13 mouse cellular contexts compared by ENCODE assay signal in the genomic region with DNA sequence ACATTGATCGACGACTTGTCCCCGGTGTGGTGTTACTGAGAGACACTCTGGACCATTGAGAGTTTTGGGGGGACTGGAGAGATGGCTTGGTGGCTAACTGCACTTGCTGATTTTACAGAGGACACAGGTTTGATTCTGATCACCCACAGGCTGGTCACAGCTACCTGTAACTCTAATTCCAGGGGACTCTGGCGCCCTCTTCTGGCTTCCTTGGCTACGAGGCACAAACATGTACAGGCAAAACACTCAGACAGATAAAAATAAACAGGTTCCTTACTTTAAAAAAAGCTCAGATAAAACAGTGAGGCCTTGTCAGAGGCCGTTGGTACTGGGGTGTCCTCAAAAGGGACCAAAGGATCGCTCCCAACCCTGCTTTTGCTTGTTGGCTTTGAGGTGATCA.
DNase-seq lines count a peak whose midpoint lies in the region; ATAC-seq and TF ChIP-seq lines count a peak whose summit lies in the region.
"Had no signal": no experiment of that assay in that cellular context is flagged by ENCODE, and none has a peak within 500 bp of the region (broad histone marks: within the 10 kb centered on the region; RNA-seq: fewer than 3 reads in every experiment).

No protein-coding gene starts in this region.

- no peak for ATAC-seq in lung, embryonic 14.5 days (ENCODE audit: insufficient read depth)

- H3K4me2 ChIP-seq in lung, embryonic 14.5 days: no peak overlapping the region
- H3K4me2 ChIP-seq in myocyte (ENCODE audit: low read depth): peak overlapping the region; percentile 20
- H3K4me2 ChIP-seq: liver, embryonic 15.5 days had no signal

- peak; percentile 41 for TF ChIP-seq CTCF in heart, adult 2 months (IDR thresholded peaks at IDR 0.05)
- TF ChIP-seq CTCF in lung, embryonic 14.5 days (IDR thresholded peaks at IDR 0.05; ENCODE audit: low read depth): peak; percentile 27; the same call in 1 of the 2 replicates

- H3ac ChIP-seq in myocyte (ENCODE audit: control insufficient read depth, insufficient read length): no peak overlapping the region

- H3K27ac ChIP-seq in heart, adult 2 months: no peak overlapping the region
- H3K27ac ChIP-seq in lung, embryonic 14.5 days (ENCODE audit: low read depth): no peak overlapping the region
- H3K27ac ChIP-seq: liver, embryonic 15.5 days had no signal

- peaks cover 7% of the 10 kb centered on the region for H3K4me1 ChIP-seq in heart, adult 2 months (ENCODE audit: control insufficient read depth, insufficient read depth, low read length)
- H3K4me1 ChIP-seq in lung, embryonic 14.5 days (ENCODE audit: insufficient read depth): no peaks in the 10 kb centered on the region
- H3K4me1 ChIP-seq: liver, embryonic 15.5 days had no signal

- no peak overlapping the region for H3K9ac ChIP-seq in heart, adult 2 months (ENCODE audit: low read depth, low read length)
- H3K9ac ChIP-seq in lung, embryonic 14.5 days: no peak overlapping the region
- H3K9ac ChIP-seq: liver, embryonic 15.5 days had no signal

- H3K9me3 ChIP-seq in lung, embryonic 14.5 days (ENCODE audit: low read depth, low read length): no peaks in the 10 kb centered on the region
- H3K9me3 ChIP-seq: liver, embryonic 15.5 days had no signal

- DNase-seq in heart, adult 2 months: no peak
- no peak for DNase-seq in heart, adult 11 months
- no peak for DNase-seq in lung, embryonic 14.5 days
- DNase-seq in lung, postnatal 25 days (ENCODE audit: low spot score): no peak
- DNase-seq in ES-CJ7 (ENCODE audit: low read depth, low spot score): peak; percentile 78
- DNase-seq in ovary, adult 18-20 months (ENCODE audit: low spot score): no peak
- no peak for DNase-seq in right cerebral cortex, adult 2 months (ENCODE audit: low spot score in 2 of 2)
- DNase-seq: heart, postnatal 14 days; kidney, adult 11 months; right cerebral cortex, postnatal 25 days had no signal

- 90% methylated on average over 7 of the region's 7 CpGs for WGBS in heart, adult 2 months
- 79% methylated on average over 7 of the region's 7 CpGs for WGBS in lung, embryonic 14.5 days

- no peak for TF ChIP-seq EP300 in heart, adult 2 months (IDR thresholded peaks at IDR 0.05; ENCODE audit: insufficient read depth, low read depth, low read length)

- no peaks in the 10 kb centered on the region for H3K27me3 ChIP-seq in heart, adult 2 months (ENCODE audit: control insufficient read depth, insufficient read depth, low read length)
- no peaks in the 10 kb centered on the region for H3K27me3 ChIP-seq in lung, embryonic 14.5 days (ENCODE audit: insufficient read depth, low read length)
- H3K27me3 ChIP-seq in myocyte (ENCODE audit: control insufficient read depth, insufficient read depth, insufficient read length): no peaks in the 10 kb centered on the region
- H3K27me3 ChIP-seq: liver, embryonic 15.5 days had no signal

- no peaks in the 10 kb centered on the region for H3K79me2 ChIP-seq in heart, adult 2 months (replicated peaks; ENCODE audit: control insufficient read depth, insufficient read depth, low read length)
- H3K79me2 ChIP-seq in myocyte (ENCODE audit: control insufficient read depth, insufficient read depth): no peaks in the 10 kb centered on the region

- no peaks in the 10 kb centered on the region for H3K36me3 ChIP-seq in heart, adult 2 months (ENCODE audit: control insufficient read depth, insufficient read depth, low read length)
- no peaks in the 10 kb centered on the region for H3K36me3 ChIP-seq in lung, embryonic 14.5 days (ENCODE audit: insufficient read depth)
- H3K36me3 ChIP-seq in myocyte (ENCODE audit: control insufficient read depth, insufficient read depth): no peaks in the 10 kb centered on the region
- H3K36me3 ChIP-seq: liver, embryonic 15.5 days had no signal

- no peak overlapping the region for H3K4me3 ChIP-seq in heart, adult 2 months
- H3K4me3 ChIP-seq in lung, embryonic 14.5 days (ENCODE audit: low read depth, low read length): no peak overlapping the region
- no peak overlapping the region for H3K4me3 ChIP-seq in myocyte
- H3K4me3 ChIP-seq: erythroblast, embryonic 14.5 days; liver, embryonic 15.5 days had no signal

- intact Hi-C loops in heart, adult 2 months (cut with DNase I): no loop called here

- TF ChIP-seq POLR2A in heart, adult 2 months (IDR thresholded peaks at IDR 0.05; ENCODE audit: insufficient read depth, low read depth, low read length): no peak
- TF ChIP-seq POLR2A in myocyte (IDR thresholded peaks at IDR 0.05; ENCODE audit: insufficient read length, low read depth): no peak

TF ChIP-seq in myocyte, 11 proteins besides CTCF, POLR2A, EP300 and RAD21:
- TF ChIP-seq POLR2AphosphoS2 (IDR thresholded peaks at IDR 0.05; ENCODE audit: insufficient read length, low read depth) (no peak), TCF3 (IDR thresholded peaks at IDR 0.05; ENCODE audit: insufficient read length, low read depth) (no peak), REST (IDR thresholded peaks at IDR 0.05; ENCODE audit: insufficient read depth, insufficient read length) (no peak), MYOD1 (IDR thresholded peaks at IDR 0.05; ENCODE audit: control insufficient read depth in 1 of 3, insufficient read length in 2 of 3, low read depth in 2 of 3) (no peak), CEBPB (IDR thresholded peaks at IDR 0.05; ENCODE audit: insufficient read depth, poor library complexity, severe bottlenecking) (no peak), MAX (IDR thresholded peaks at IDR 0.05; ENCODE audit: low read depth) (no peak), MYOG (IDR thresholded peaks at IDR 0.05; ENCODE audit: control insufficient read depth in 1 of 3, insufficient read depth in 1 of 3, insufficient read length in 2 of 3, low read depth in 2 of 3) (no peak), USF1 (IDR thresholded peaks at IDR 0.05; ENCODE audit: low read depth) (no peak), SRF (IDR thresholded peaks at IDR 0.05; ENCODE audit: control insufficient read depth, insufficient read length, low read depth) (no peak), E2F4 (IDR thresholded peaks at IDR 0.05; ENCODE audit: insufficient read depth) (no peak), TCF12 (IDR thresholded peaks at IDR 0.05; ENCODE audit: insufficient read depth, poor library complexity, severe bottlenecking) (no peak)
TF ChIP-seq in myocyte: peak in this region for 0.
